In the genomic region with DNA sequence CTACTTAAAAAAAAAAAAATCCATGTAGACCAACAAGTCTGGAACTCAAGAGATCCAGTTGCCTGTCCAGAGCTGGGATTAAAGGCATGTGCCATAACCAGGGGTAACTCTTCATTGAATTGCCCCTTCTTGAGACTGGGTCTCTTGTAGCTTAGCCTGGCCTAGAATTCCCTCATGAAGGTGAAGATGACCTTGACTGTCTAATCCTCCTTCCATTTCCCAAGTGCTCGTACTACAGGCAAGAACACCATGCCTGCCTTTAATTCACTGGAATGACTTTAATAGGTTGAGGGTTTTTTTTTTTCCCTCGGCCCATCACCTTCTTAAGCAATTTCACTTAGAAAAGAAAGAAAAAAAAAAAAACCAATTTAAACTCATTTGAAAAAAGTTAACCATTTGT, we compare ENCODE assay signal across 7 mouse cellular contexts. TPM values are rescaled to one million over a fixed set of nuclear protein-coding genes. Genes with fewer than 3 reads are reported as not detected.
A peak's percentile ranks its signal among the peaks of the same experiment; 100 is the strongest.
DNase-seq lines count a peak whose midpoint lies in the region; ATAC-seq lines count a peak whose summit lies in the region.

No protein-coding gene starts in this region.

- peak overlapping the region; percentile 96; the same call in 1 of the 2 replicates for H3K4me3 ChIP-seq in lung, embryonic 16.5 days (ENCODE audit: low read length)
- peak overlapping the region; percentile 99; the same call in 1 of the 2 replicates for H3K4me3 ChIP-seq in forebrain, embryonic 11.5 days (ENCODE audit: low read depth, low read length)
- peak overlapping the region; percentile 97 for H3K4me3 ChIP-seq in limb, embryonic 13.5 days
- H3K4me3 ChIP-seq in stomach, embryonic 15.5 days (replicated peaks), result peak overlapping the region; percentile 97; the same call in 1 of the 2 replicates

- peaks cover 15% of the 10 kb centered on the region for H3K4me1 ChIP-seq in lung, embryonic 16.5 days (replicated peaks; ENCODE audit: control insufficient read depth, insufficient read depth, low read length)
- H3K4me1 ChIP-seq in forebrain, embryonic 11.5 days (replicated peaks; ENCODE audit: control insufficient read depth, insufficient read depth, low read length), result peaks cover 4% of the 10 kb centered on the region; the same call in 1 of the 2 replicates
- H3K4me1 ChIP-seq in limb, embryonic 13.5 days, result peaks cover 27% of the 10 kb centered on the region
- H3K4me1 ChIP-seq in stomach, embryonic 15.5 days, result peaks cover 14% of the 10 kb centered on the region; the same call in 1 of the 2 replicates

- H3K4me2 ChIP-seq in lung, embryonic 16.5 days (ENCODE audit: low read depth, low read length), result peak overlapping the region; percentile 73
- H3K4me2 ChIP-seq in forebrain, embryonic 11.5 days (ENCODE audit: low read depth, low read length, severe bottlenecking), result peak overlapping the region; percentile 11; the same call in 1 of the 2 replicates
- peak overlapping the region; percentile 80 for H3K4me2 ChIP-seq in limb, embryonic 13.5 days (replicated peaks)
- peak overlapping the region; percentile 81 for H3K4me2 ChIP-seq in stomach, embryonic 15.5 days

- WGBS in lung, embryonic 16.5 days, result 38% methylated on average over 2 of the region's 2 CpGs
- WGBS in forebrain, embryonic 11.5 days, result 38% methylated on average over 2 of the region's 2 CpGs
- 33% methylated on average over 2 of the region's 2 CpGs for WGBS in limb, embryonic 13.5 days
- WGBS in stomach, embryonic 15.5 days, result 43% methylated on average over 2 of the region's 2 CpGs

- no peak overlapping the region for H3K9ac ChIP-seq in lung, embryonic 16.5 days (ENCODE audit: low read length)
- H3K9ac ChIP-seq in forebrain, embryonic 11.5 days (ENCODE audit: low read length), result no peak overlapping the region
- no peak overlapping the region for H3K9ac ChIP-seq in limb, embryonic 13.5 days
- no peak overlapping the region for H3K9ac ChIP-seq in stomach, embryonic 15.5 days

- ATAC-seq in lung, embryonic 16.5 days (ENCODE audit: low read depth), result no peak
- ATAC-seq in forebrain, embryonic 11.5 days (replicated peaks; ENCODE audit: low FRiP score), result no peak
- no peak for ATAC-seq in limb, embryonic 13.5 days (ENCODE audit: low FRiP score, low read depth)
- no peak for ATAC-seq in stomach, embryonic 15.5 days (ENCODE audit: insufficient read depth, low FRiP score, low read depth)

- H3K27ac ChIP-seq in lung, embryonic 16.5 days (ENCODE audit: low read length), result no peak overlapping the region
- no peak overlapping the region for H3K27ac ChIP-seq in forebrain, embryonic 11.5 days (ENCODE audit: low read depth, low read length)
- no peak overlapping the region for H3K27ac ChIP-seq in limb, embryonic 13.5 days
- no peak overlapping the region for H3K27ac ChIP-seq in stomach, embryonic 15.5 days

- H3K27me3 ChIP-seq in lung, embryonic 16.5 days (ENCODE audit: control insufficient read depth, insufficient read depth, low read depth, low read length), result no peaks in the 10 kb centered on the region
- H3K27me3 ChIP-seq in forebrain, embryonic 11.5 days (ENCODE audit: control insufficient read depth, insufficient read depth, low read length), result no peaks in the 10 kb centered on the region
- no peaks in the 10 kb centered on the region for H3K27me3 ChIP-seq in limb, embryonic 13.5 days
- H3K27me3 ChIP-seq in stomach, embryonic 15.5 days (replicated peaks), result no peaks in the 10 kb centered on the region

- no peaks in the 10 kb centered on the region for H3K9me3 ChIP-seq in lung, embryonic 16.5 days (ENCODE audit: control insufficient read depth, low read length)
- H3K9me3 ChIP-seq in forebrain, embryonic 11.5 days (ENCODE audit: control insufficient read depth, low read length), result no peaks in the 10 kb centered on the region
- no peaks in the 10 kb centered on the region for H3K9me3 ChIP-seq in limb, embryonic 13.5 days
- no peaks in the 10 kb centered on the region for H3K9me3 ChIP-seq in stomach, embryonic 15.5 days

- DNase-seq in lung, adult 18-20 months, result no peak
- no peak for DNase-seq in forebrain, embryonic 11.5 days (ENCODE audit: low spot score)
- DNase-seq in thymus, postnatal 4 days, result no peak
- DNase-seq in adrenal gland, adult 18-20 months (ENCODE audit: low spot score in 2 of 2), result no peak

- no peaks in the 10 kb centered on the region for H3K36me3 ChIP-seq in lung, embryonic 16.5 days (ENCODE audit: control insufficient read depth, insufficient read depth, low read length)
- no peaks in the 10 kb centered on the region for H3K36me3 ChIP-seq in forebrain, embryonic 11.5 days (ENCODE audit: control insufficient read depth, insufficient read depth, low read length)
- H3K36me3 ChIP-seq in limb, embryonic 13.5 days, result no peaks in the 10 kb centered on the region
- no peaks in the 10 kb centered on the region for H3K36me3 ChIP-seq in stomach, embryonic 15.5 days

RNA-seq across cellular contexts. Expression of gene Atxn2, which starts 0.7 kb away (rescaled TPM):
- polyA plus RNA-seq in lung, embryonic 16.5 days (2015; fragmentation: Nextera tagmentation; extraction: Ambion mirVana), result 30.0 and 31.8 TPM in 2 replicates
- 99.2 and 102 TPM in 2 replicates for polyA plus RNA-seq in forebrain, embryonic 11.5 days (2014; fragmentation: Nextera tagmentation; extraction: Ambion mirVana)
- polyA plus RNA-seq in limb, embryonic 13.5 days (2015; fragmentation: Nextera tagmentation; extraction: Ambion mirVana), result 54.9 and 64.1 TPM in 2 replicates
- polyA plus RNA-seq in stomach, embryonic 15.5 days (2015; fragmentation: Nextera tagmentation; extraction: Ambion mirVana), result 63.4 and 70.5 TPM in 2 replicates
- 100 to 1,000 TPM; 165 to 216 TPM for total RNA-seq in adrenal gland, adult 18-20 months (2021)

RNA-seq across cellular contexts. Expression of gene Brap, which starts 50.0 kb away (rescaled TPM):
- polyA plus RNA-seq in lung, embryonic 16.5 days (2015; fragmentation: Nextera tagmentation; extraction: Ambion mirVana), result 32.4 and 36.5 TPM in 2 replicates
- 45.5 and 48.1 TPM in 2 replicates for polyA plus RNA-seq in forebrain, embryonic 11.5 days (2014; fragmentation: Nextera tagmentation; extraction: Ambion mirVana)
- 43.2 and 43.9 TPM in 2 replicates for polyA plus RNA-seq in limb, embryonic 13.5 days (2015; fragmentation: Nextera tagmentation; extraction: Ambion mirVana)
- 37.6 and 38.1 TPM in 2 replicates for polyA plus RNA-seq in stomach, embryonic 15.5 days (2015; fragmentation: Nextera tagmentation; extraction: Ambion mirVana)
- 10 to 100 TPM; 53.5 to 58.7 TPM for total RNA-seq in adrenal gland, adult 18-20 months (2021)

RNA-seq across cellular contexts. Expression of gene Acad10, which starts 50.1 kb away (rescaled TPM):
- polyA plus RNA-seq in lung, embryonic 16.5 days (2015; fragmentation: Nextera tagmentation; extraction: Ambion mirVana), result 3.1 and 3.6 TPM in 2 replicates
- 1.9 TPM in 2 replicates for polyA plus RNA-seq in forebrain, embryonic 11.5 days (2014; fragmentation: Nextera tagmentation; extraction: Ambion mirVana)
- 2.2 and 2.3 TPM in 2 replicates for polyA plus RNA-seq in limb, embryonic 13.5 days (2015; fragmentation: Nextera tagmentation; extraction: Ambion mirVana)
- 3.1 and 3.3 TPM in 2 replicates for polyA plus RNA-seq in stomach, embryonic 15.5 days (2015; fragmentation: Nextera tagmentation; extraction: Ambion mirVana)
- total RNA-seq in adrenal gland, adult 18-20 months (2021), result 10 to 100 TPM; 25.2 to 29.4 TPM

Comparison
In these comparisons a context has a peak if more than half of its experiments do, and no peak if none do; other contexts are left out.
1. H3K4me2 ChIP-seq: peak in every context shown above with its lines; median percentile 81 in stomach, embryonic 15.5 days; 80 in limb, embryonic 13.5 days; 73 in lung, embryonic 16.5 days; 11 in forebrain, embryonic 11.5 days.